In genomic region chr19:59709180-59709579, GRCm38 (mm10) we compare ENCODE assay signal across 17 mouse cellular contexts.
"Had no signal": no experiment of that assay in that cellular context is flagged by ENCODE, and none has a peak within 500 bp of the region (broad histone marks: within the 10 kb centered on the region; RNA-seq: fewer than 3 reads in every experiment).

No protein-coding gene starts in this region.

- H3K4me1 ChIP-seq: lung, embryonic 15.5 days; megakaryocyte, embryonic 14.5 days; midbrain, embryonic 13.5 days; midbrain, embryonic 15.5 days; neural tube, embryonic 12.5 days; stomach, embryonic 15.5 days had no signal

- ATAC-seq: lung, postnatal 0 days; midbrain, embryonic 13.5 days; midbrain, embryonic 15.5 days had no signal

- H3K27ac ChIP-seq: lung, embryonic 15.5 days; macrophage; midbrain, embryonic 13.5 days; midbrain, embryonic 15.5 days; neural tube, embryonic 12.5 days; stomach, embryonic 15.5 days; stomach, postnatal 0 days had no signal

- DNase-seq: lung, adult 2 months; lung, postnatal 14 days; lung, postnatal 36 days; right cerebral cortex, postnatal 14 days; thymus, adult 2 months; thymus, postnatal 25 days; thymus, postnatal 4 days had no signal

- H3K9me3 ChIP-seq: lung, embryonic 15.5 days; midbrain, embryonic 13.5 days; midbrain, embryonic 15.5 days; neural tube, embryonic 12.5 days; stomach, embryonic 15.5 days had no signal

- H3K36me3 ChIP-seq: lung, embryonic 15.5 days; midbrain, embryonic 13.5 days; midbrain, embryonic 15.5 days; neural tube, embryonic 12.5 days; stomach, embryonic 15.5 days had no signal

- H3K4me3 ChIP-seq: lung, embryonic 15.5 days; megakaryocyte, embryonic 14.5 days; midbrain, embryonic 13.5 days; midbrain, embryonic 15.5 days; neural tube, embryonic 12.5 days; stomach, embryonic 15.5 days had no signal

- H3K4me2 ChIP-seq: lung, embryonic 15.5 days; midbrain, embryonic 11.5 days; midbrain, embryonic 13.5 days; midbrain, embryonic 15.5 days; neural tube, embryonic 12.5 days; stomach, embryonic 15.5 days had no signal

- H3K9ac ChIP-seq: lung, embryonic 15.5 days; midbrain, embryonic 13.5 days; midbrain, embryonic 15.5 days; neural tube, embryonic 12.5 days; stomach, embryonic 15.5 days had no signal

- H3K27me3 ChIP-seq: lung, embryonic 15.5 days; megakaryocyte, embryonic 14.5 days; midbrain, embryonic 13.5 days; midbrain, embryonic 15.5 days; neural tube, embryonic 12.5 days; stomach, embryonic 15.5 days had no signal
